In the genomic region with DNA sequence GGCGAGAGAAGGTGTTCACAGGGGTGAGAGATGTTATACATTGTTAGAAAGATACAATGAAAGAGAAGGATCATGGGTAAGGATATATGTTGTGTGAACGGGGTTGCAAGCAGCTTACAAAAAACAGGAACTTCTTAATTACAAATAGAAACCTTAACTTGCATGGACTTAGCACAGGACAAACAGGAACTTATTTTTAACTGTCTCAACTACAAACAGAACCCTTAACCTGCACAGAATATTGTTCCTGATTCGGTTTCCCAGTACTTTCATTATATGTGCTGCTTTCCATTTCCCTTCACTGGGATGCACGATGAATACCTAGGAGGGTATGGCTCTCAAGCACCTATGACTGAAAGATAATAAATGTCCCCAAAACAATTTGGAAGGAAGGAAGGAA, we compare ENCODE assay signal across 22 mouse cellular contexts. TPM values are rescaled to one million over a fixed set of nuclear protein-coding genes. Genes with fewer than 3 reads are reported as not detected.
"Had no signal": no experiment of that assay in that cellular context is flagged by ENCODE, and none has a peak within 500 bp of the region (broad histone marks: within the 10 kb centered on the region; RNA-seq: fewer than 3 reads in every experiment).

No protein-coding gene starts in this region.

- H3K36me3 ChIP-seq: liver, embryonic 15.5 days had no signal

- H3K9ac ChIP-seq: liver, embryonic 15.5 days; liver, postnatal 0 days; lung, embryonic 15.5 days; midbrain, embryonic 13.5 days; neural tube, embryonic 12.5 days; stomach, embryonic 15.5 days had no signal

- DNase-seq: liver, postnatal 0 days; lung, adult 2 months; lung, postnatal 14 days; lung, postnatal 36 days; right cerebral cortex, postnatal 14 days; thymus, adult 2 months; thymus, postnatal 14 days; thymus, postnatal 36 days had no signal

- H3K4me2 ChIP-seq: liver, embryonic 15.5 days; lung, embryonic 15.5 days; midbrain, embryonic 11.5 days; midbrain, embryonic 13.5 days; neural tube, embryonic 12.5 days; stomach, embryonic 15.5 days had no signal

- H3K27me3 ChIP-seq: liver, embryonic 15.5 days; lung, embryonic 15.5 days; megakaryocyte, embryonic 14.5 days; midbrain, embryonic 13.5 days; neural tube, embryonic 12.5 days; stomach, embryonic 15.5 days had no signal

- ATAC-seq: liver, postnatal 0 days; lung, postnatal 0 days; midbrain, embryonic 13.5 days; midbrain, embryonic 16.5 days had no signal

- H3K4me3 ChIP-seq: liver, embryonic 15.5 days; lung, embryonic 15.5 days; megakaryocyte, embryonic 14.5 days; midbrain, embryonic 13.5 days; neural tube, embryonic 12.5 days; stomach, embryonic 15.5 days had no signal

- H3K27ac ChIP-seq: liver, embryonic 15.5 days; lung, embryonic 15.5 days; macrophage; midbrain, embryonic 13.5 days; neural tube, embryonic 12.5 days; stomach, embryonic 15.5 days; stomach, postnatal 0 days had no signal

- H3K4me1 ChIP-seq: liver, embryonic 15.5 days; lung, embryonic 15.5 days; midbrain, embryonic 13.5 days; neural tube, embryonic 12.5 days; stomach, embryonic 15.5 days had no signal

- H3K9me3 ChIP-seq: liver, embryonic 15.5 days; lung, embryonic 15.5 days; midbrain, embryonic 13.5 days; neural tube, embryonic 12.5 days; stomach, embryonic 15.5 days had no signal

RNA-seq across cellular contexts. Expression of gene 4930563M21Rik, which starts 57.6 kb away (rescaled TPM):
- total RNA-seq: neutrophil, adult 5-6 weeks had no signal
- polyA plus RNA-seq: liver, embryonic 15.5 days; liver, postnatal 0 days; lung, adult 2 months; lung, embryonic 15.5 days; lung, postnatal 0 days; macrophage; midbrain, embryonic 11.5 days; midbrain, embryonic 13.5 days; midbrain, embryonic 16.5 days; neural tube, embryonic 12.5 days; neural tube, embryonic 14.5 days; spleen, adult 2 months; stomach, embryonic 15.5 days; stomach, postnatal 0 days; thymus, adult 2 months had no signal
